Mouse (Mus musculus) forebrain, postnatal 0 days (tissue): ENCODE results near the gene Chst4. TPM values are rescaled to one million over a fixed set of nuclear protein-coding genes. Genes with fewer than 3 reads are reported as not detected.

ENCODE experiments used
- ATAC-seq: fragments of 200-750 bp; cut with Nextera tagmentation; 2 replicates; pipeline ENCODE4 v1.8.0; 2017; ENCODE audit warnings: mild to moderate bottlenecking, moderate library complexity
- DNase-seq: peaks from one replicate; pipeline ENCODE4 v3.0.0-alpha.2; 2015
- H3K27ac ChIP-seq: fragments of 300-500 bp; sonication (generic); 2 replicates; pipeline ENCODE4 v1.5.1; 2014; ENCODE audit warnings: low read depth, mild to moderate bottlenecking, antibody characterized with exemption, low read length, moderate library complexity, mixed read lengths
- H3K27me3 ChIP-seq: fragments of 300-500 bp; sonication (generic); 2 replicates; pipeline ENCODE4 v1.6.1; 2014; ENCODE audit warnings: mild to moderate bottlenecking, low read length, mixed read lengths; ENCODE audit not compliant: insufficient read depth
- H3K36me3 ChIP-seq: fragments of 300-500 bp; sonication (generic); 2 replicates; pipeline ENCODE4 v1.6.1; 2014; ENCODE audit warnings: mild to moderate bottlenecking, moderate library complexity; ENCODE audit not compliant: insufficient read depth
- H3K4me1 ChIP-seq: fragments of 300-500 bp; sonication (generic); 2 replicates; pipeline ENCODE4 v1.6.1; 2014; ENCODE audit warnings: antibody characterized with exemption; ENCODE audit not compliant: insufficient read depth
- H3K4me2 ChIP-seq: fragments of 300-500 bp; sonication (generic); 2 replicates; pipeline ENCODE4 v1.6.1; 2014; ENCODE audit warnings: low read depth, mild to moderate bottlenecking, moderate library complexity
- H3K4me3 ChIP-seq: fragments of 300-500 bp; sonication (generic); 2 replicates; pipeline ENCODE4 v1.5.1; 2014; ENCODE audit warnings: low read depth, low read length, mixed read lengths
- H3K9ac ChIP-seq: fragments of 300-500 bp; sonication (generic); 2 replicates; pipeline ENCODE4 v1.6.1; 2014; ENCODE audit warnings: mild to moderate bottlenecking
- H3K9me3 ChIP-seq: fragments of 300-500 bp; sonication (generic); 2 replicates; pipeline ENCODE4 v1.6.1; 2016; ENCODE audit warnings: low read length
- CTCF ChIP-seq: sonication (generic); IDR thresholded peaks from 2 replicates; pipeline ENCODE4 v1.5.1; 2016; ENCODE audit warnings: antibody characterized with exemption, control low read depth, low read depth
- whole genome bisulfite sequencing: fragments of 180-500 bp; shearing (Covaris S2); extraction: QIAGEN DNeasy Blood & Tissue Kit; methylation state at CpG from one replicate; pipeline ENCODE4 v1.1.7; 2014; 5-methylcytosine and 5-hydroxymethylcytosine counted together
- polyA plus RNA-seq: library from polyadenylated mRNA; unstranded; fragments of >200 nt; fragmentation: Nextera tagmentation; extraction: Ambion mirVana; gene quantifications from 2 replicates; pipeline ENCODE4 v1.2.1, GENCODE M21; 2015
- total RNA-seq: library from RNA; depleted of rRNA; stranded (reverse); fragments of >200 nt; gene quantifications from 2 replicates; pipeline ENCODE4 v1.2.3, GENCODE M21; 2014

Chst4 gene
- total and polyA plus RNA-seq, 2 experiments from 2014 or later = not detected

- H3K27me3 ChIP-seq = no peaks in the 10 kb centered on the region
Measured at GRCm38 (mm10) chr8:109992951-109993350, 46.6 kb downstream of the Chst4 start.

DNA sequence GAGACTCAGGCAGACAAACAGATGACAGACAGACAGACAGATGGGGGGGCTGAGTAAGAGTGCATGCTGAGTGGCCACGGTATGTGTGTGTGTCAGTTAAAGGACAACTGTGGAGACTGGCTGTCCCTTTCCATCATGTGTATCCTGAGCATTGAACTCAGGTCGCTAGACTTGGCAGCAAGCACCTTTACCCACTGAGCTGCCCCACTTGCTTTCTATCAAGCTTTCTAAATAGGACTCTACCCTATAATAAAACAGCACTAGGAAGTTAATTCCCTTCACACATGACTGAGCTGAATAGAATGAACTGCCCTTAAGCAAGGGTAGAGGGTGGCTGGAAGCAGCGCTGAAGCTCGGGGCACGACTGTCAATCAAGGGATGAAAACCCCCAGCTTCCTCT lies 47.4 kb downstream of the Chst4 start:
- Histone ChIP-seq H3K9ac (no peak overlapping the region), H3K4me3 (no peak overlapping the region), H3K36me3 (no peaks in the 10 kb centered on the region), H3K27ac (no peak overlapping the region), H3K27me3 (no peaks in the 10 kb centered on the region), H3K4me2 (no peak overlapping the region), H3K9me3 (no peaks in the 10 kb centered on the region), H3K4me1 (no peaks in the 10 kb centered on the region)
- DNase-seq (no peak), ATAC-seq (no peak)
- TF ChIP-seq CTCF = no peak
- 64% methylated on average over 5 of the region's 5 CpGs for WGBS

More at GRCm38 (mm10) chr8:109992951-109993350, 46.6 kb downstream of the Chst4 start:
- Histone ChIP-seq H3K36me3 (no peaks in the 10 kb centered on the region), H3K4me1 (no peaks in the 10 kb centered on the region), H3K9me3 (no peaks in the 10 kb centered on the region), H3K4me3 (no peak overlapping the region), H3K4me2 (no peak overlapping the region), H3K9ac (no peak overlapping the region), H3K27ac (no peak overlapping the region)
- DNase-seq (no peak), ATAC-seq (no peak)
- WGBS = 82% methylated on average over 1 of the region's 1 CpGs
- TF ChIP-seq CTCF = no peak

GRCm38 (mm10) chr8:109990224-109990623 lies 49.3 kb downstream of the Chst4 start, which contains the start of gene Tat:
Gene Tat, plus strand, starts transcription at chr8:109990437.
- no peak within 1 kb of the TSS for H3K4me3 ChIP-seq
- H3K27me3 ChIP-seq = no peaks in the 10 kb centered on the region
- TF ChIP-seq CTCF = no peak
- ATAC-seq = no peak
- no peak within 1 kb of the TSS for H3K27ac ChIP-seq
- WGBS = 85% methylated on average over 8 of the region's 8 CpGs
- no peak within 1 kb of the TSS for H3K4me2 ChIP-seq
- H3K9ac ChIP-seq = no peak within 1 kb of the TSS
- no peak for DNase-seq
- no peaks in the 10 kb centered on the region for H3K4me1 ChIP-seq
- H3K36me3 ChIP-seq = no peaks in the 10 kb centered on the region
- H3K9me3 ChIP-seq = no peaks in the 10 kb centered on the region

GRCm38 (mm10) chr8:109989151-109989550 lies 50.4 kb downstream of the Chst4 start:
- ATAC-seq = no peak
- no peak overlapping the region for H3K9ac ChIP-seq

GRCm38 (mm10) chr8:109987776-109988175 lies 51.8 kb downstream of the Chst4 start:
- 85% methylated on average over 7 of the region's 7 CpGs for WGBS
- Histone ChIP-seq H3K9ac (no peak overlapping the region), H3K27ac (no peak overlapping the region), H3K9me3 (no peaks in the 10 kb centered on the region), H3K4me3 (no peak overlapping the region), H3K4me2 (no peak overlapping the region), H3K4me1 (no peaks in the 10 kb centered on the region), H3K36me3 (no peaks in the 10 kb centered on the region), H3K27me3 (no peaks in the 10 kb centered on the region)
- no peak for TF ChIP-seq CTCF
- no peak for DNase-seq
- no peak for ATAC-seq

More at GRCm38 (mm10) chr8:109989151-109989550, 50.4 kb downstream of the Chst4 start:
- Histone ChIP-seq H3K4me3 (no peak overlapping the region), H3K9me3 (no peaks in the 10 kb centered on the region), H3K27me3 (no peaks in the 10 kb centered on the region), H3K36me3 (no peaks in the 10 kb centered on the region), H3K4me1 (no peaks in the 10 kb centered on the region), H3K4me2 (no peak overlapping the region), H3K27ac (no peak overlapping the region)
- DNase-seq = no peak
- TF ChIP-seq CTCF = no peak
- 89% methylated on average over 8 of the region's 8 CpGs for WGBS

DNA sequence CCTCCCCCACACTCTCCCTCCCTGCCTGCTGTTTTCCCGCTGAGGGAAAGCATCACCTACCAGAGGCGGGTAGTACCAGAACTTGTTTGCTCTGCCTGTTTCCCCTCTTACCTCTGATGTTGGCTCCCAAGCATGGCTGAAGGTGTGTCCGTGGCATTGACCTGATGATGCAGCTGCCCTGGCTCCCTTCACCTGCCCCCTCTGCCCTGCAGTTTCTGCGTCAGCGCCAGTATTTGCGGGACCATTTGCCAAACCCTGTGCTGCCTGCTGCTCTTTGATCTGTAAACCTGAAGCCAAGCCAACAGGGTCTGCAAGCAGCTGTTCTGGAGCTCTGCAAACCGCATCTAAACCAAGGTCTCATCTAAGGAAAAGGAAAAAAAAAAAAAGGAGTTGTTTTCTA lies 53.2 kb downstream of the Chst4 start:
- Histone ChIP-seq H3K27ac (no peak overlapping the region), H3K4me2 (no peak overlapping the region)
- 56% methylated on average over 7 of the region's 7 CpGs for WGBS

DNA sequence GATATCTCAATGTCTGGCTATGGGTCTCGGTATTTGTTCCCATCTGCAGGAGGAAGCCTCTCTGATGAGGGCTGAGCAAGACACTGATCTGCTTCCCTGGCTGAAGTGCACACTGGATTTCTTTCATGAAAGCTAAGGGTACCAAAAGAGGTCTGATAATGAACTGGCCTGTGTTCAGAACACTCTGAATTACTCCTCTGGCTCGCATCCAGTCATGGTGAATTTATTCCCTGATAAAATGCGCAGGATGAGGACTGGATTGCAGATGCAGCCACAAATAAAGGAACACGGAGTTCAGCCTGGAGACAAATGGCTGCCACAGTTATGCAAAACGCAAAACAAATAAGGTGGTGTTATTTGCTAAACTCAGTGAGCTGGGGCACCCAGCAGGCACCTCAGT lies 55.6 kb downstream of the Chst4 start:
- Histone ChIP-seq H3K27ac (peak overlapping the region; percentile 50; the same call in 1 of the 2 replicates), H3K4me1 (no peaks in the 10 kb centered on the region), H3K9me3 (no peaks in the 10 kb centered on the region), H3K9ac (peak overlapping the region; percentile 10; the same call in 1 of the 2 replicates), H3K36me3 (no peaks in the 10 kb centered on the region), H3K4me2 (no peak overlapping the region), H3K27me3 (no peaks in the 10 kb centered on the region), H3K4me3 (no peak overlapping the region)
- DNase-seq = peak; percentile 47
- 13% methylated on average over 5 of the region's 5 CpGs for WGBS
- peak; percentile 40 for ATAC-seq
- TF ChIP-seq CTCF = no peak

More for the DNA sequence above, 53.2 kb downstream of the Chst4 start:
- DNase-seq = no peak
- H3K36me3 ChIP-seq = no peaks in the 10 kb centered on the region
- H3K4me1 ChIP-seq = no peaks in the 10 kb centered on the region
- ATAC-seq = no peak
- no peaks in the 10 kb centered on the region for H3K9me3 ChIP-seq
- TF ChIP-seq CTCF = no peak
- H3K4me3 ChIP-seq = no peak overlapping the region
- H3K27me3 ChIP-seq = no peaks in the 10 kb centered on the region
- no peak overlapping the region for H3K9ac ChIP-seq
